27 mouse cellular contexts compared by ENCODE assay signal in genomic region chr8:86789576-86789975, GRCm38 (mm10). TPM values are rescaled to one million over a fixed set of nuclear protein-coding genes. Genes with fewer than 3 reads are reported as not detected.
DNase-seq lines count a peak whose midpoint lies in the region; ATAC-seq and TF ChIP-seq lines count a peak whose summit lies in the region.
"Had no signal": no experiment of that assay in that cellular context is flagged by ENCODE, and none has a peak within 500 bp of the region (broad histone marks: within the 10 kb centered on the region; RNA-seq: fewer than 3 reads in every experiment).

No protein-coding gene starts in this region.

- peak; percentile 61 for ATAC-seq in intestine, postnatal 0 days
- ATAC-seq: CD4-positive, CD25-positive, alpha-beta regulatory T cell, adult 4 months; forebrain, embryonic 14.5 days; forebrain, postnatal 0 days; hindbrain, postnatal 0 days; inflammation-experienced regulatory T-cells, adult 6 months had no signal

- WGBS in intestine, postnatal 0 days = 50% methylated on average over 1 of the region's 1 CpGs
- 35% methylated on average over 1 of the region's 1 CpGs for WGBS in small intestine, adult 2 months
- 71% methylated on average over 1 of the region's 1 CpGs for WGBS in heart, embryonic 10.5 days

- H3K9me3 ChIP-seq in intestine, postnatal 0 days (ENCODE audit: control insufficient read depth) = no peaks in the 10 kb centered on the region
- H3K9me3 ChIP-seq in heart, embryonic 10.5 days = no peaks in the 10 kb centered on the region
- H3K9me3 ChIP-seq: embryonic facial prominence, embryonic 12.5 days; embryonic facial prominence, embryonic 15.5 days; heart, embryonic 12.5 days; heart, embryonic 15.5 days had no signal

- no peak overlapping the region for H3K27ac ChIP-seq in intestine, postnatal 0 days (ENCODE audit: low read depth, low read length)
- peak overlapping the region; percentile 89 for H3K27ac ChIP-seq in small intestine, adult 2 months (ENCODE audit: insufficient read depth, low read depth, low read length)
- no peak overlapping the region for H3K27ac ChIP-seq in heart, embryonic 10.5 days
- H3K27ac ChIP-seq: embryonic facial prominence, embryonic 12.5 days; embryonic facial prominence, embryonic 15.5 days; heart, embryonic 15.5 days; hindbrain, embryonic 14.5 days; hindbrain, postnatal 0 days had no signal

- peaks cover 4% of the 10 kb centered on the region; the same call in 1 of the 2 replicates for H3K4me1 ChIP-seq in intestine, postnatal 0 days (replicated peaks; ENCODE audit: control insufficient read depth, insufficient read depth, low read length)
- H3K4me1 ChIP-seq in small intestine, adult 2 months (ENCODE audit: control insufficient read depth, insufficient read depth, insufficient read length, low read length) = peaks cover 31% of the 10 kb centered on the region
- peaks cover 24% of the 10 kb centered on the region for H3K4me1 ChIP-seq in heart, embryonic 10.5 days

- no peak overlapping the region for H3K4me3 ChIP-seq in intestine, postnatal 0 days (ENCODE audit: low read depth, low read length)
- H3K4me3 ChIP-seq in small intestine, adult 2 months (ENCODE audit: low read depth, low read length) = no peak overlapping the region
- H3K4me3 ChIP-seq in heart, embryonic 10.5 days = no peak overlapping the region
- H3K4me3 ChIP-seq: embryonic facial prominence, embryonic 12.5 days; embryonic facial prominence, embryonic 15.5 days; gastrocnemius, adult 2 months; heart, embryonic 12.5 days; heart, embryonic 15.5 days had no signal

- peak; percentile 27 for DNase-seq in CD4-positive helper T cell, adult 2 months (ENCODE audit: low read depth, low spot score)
- DNase-seq in layer of hippocampus, postnatal 25 days (ENCODE audit: extremely low spot score in 1 of 2, low spot score in 1 of 2) = no peak
- no peak for DNase-seq in adrenal gland, postnatal 25 days
- DNase-seq in heart, embryonic 10.5 days (ENCODE audit: low spot score) = no peak
- DNase-seq: adrenal gland, adult 2 months; adrenal gland, postnatal 14 days; B cell, adult 2 months; cerebellum, adult 18-20 months; cerebellum, adult 9-11 months; cerebellum, postnatal 25 days; forebrain, postnatal 0 days; gastrocnemius, adult 2 months; gastrocnemius, postnatal 14 days; heart, adult 11 months; heart, postnatal 10 days; heart, postnatal 4 days had no signal

- no peak for TF ChIP-seq CTCF in intestine, postnatal 0 days (IDR thresholded peaks at IDR 0.05; ENCODE audit: low read depth)
- TF ChIP-seq CTCF in small intestine, adult 2 months (IDR thresholded peaks at IDR 0.05; ENCODE audit: extremely low read depth, insufficient read length, insufficient replicate concordance, low read depth, low read length) = no peak

- no peak overlapping the region for H3K9ac ChIP-seq in intestine, postnatal 0 days (ENCODE audit: low read depth, low read length)
- H3K9ac ChIP-seq: embryonic facial prominence, embryonic 12.5 days; embryonic facial prominence, embryonic 15.5 days; forebrain, postnatal 0 days; heart, embryonic 12.5 days; heart, embryonic 15.5 days; hindbrain, embryonic 14.5 days had no signal

- no peak overlapping the region for H3K4me2 ChIP-seq in intestine, postnatal 0 days (replicated peaks; ENCODE audit: low read depth)
- H3K4me2 ChIP-seq: embryonic facial prominence, embryonic 12.5 days; embryonic facial prominence, embryonic 15.5 days; heart, embryonic 12.5 days; heart, embryonic 15.5 days; hindbrain, embryonic 14.5 days had no signal

- no peak for TF ChIP-seq POLR2A in small intestine, adult 2 months (IDR thresholded peaks at IDR 0.05; ENCODE audit: low read depth, low read length)

- H3K36me3 ChIP-seq in intestine, postnatal 0 days (ENCODE audit: control insufficient read depth, insufficient read depth) = no peaks in the 10 kb centered on the region
- no peaks in the 10 kb centered on the region for H3K36me3 ChIP-seq in small intestine, adult 2 months (ENCODE audit: control insufficient read depth, insufficient read depth, low read length)
- H3K36me3 ChIP-seq in heart, embryonic 10.5 days = no peaks in the 10 kb centered on the region
- H3K36me3 ChIP-seq: embryonic facial prominence, embryonic 12.5 days; embryonic facial prominence, embryonic 15.5 days; heart, embryonic 12.5 days; heart, embryonic 15.5 days had no signal

- H3K27me3 ChIP-seq in intestine, postnatal 0 days (replicated peaks; ENCODE audit: control insufficient read depth, insufficient read depth, low read length) = no peaks in the 10 kb centered on the region
- H3K27me3 ChIP-seq in small intestine, adult 2 months (ENCODE audit: control insufficient read depth, insufficient read depth, low read length) = no peaks in the 10 kb centered on the region
- H3K27me3 ChIP-seq in heart, embryonic 10.5 days (ENCODE audit: insufficient read depth, poor library complexity, severe bottlenecking) = no peaks in the 10 kb centered on the region
- H3K27me3 ChIP-seq: embryonic facial prominence, embryonic 12.5 days; embryonic facial prominence, embryonic 15.5 days; heart, embryonic 12.5 days; heart, embryonic 15.5 days had no signal

RNA-seq across cellular contexts. Expression of gene Siah1a, which starts 43.8 kb away (rescaled TPM):
- 26.3 and 26.5 TPM in 2 replicates for polyA plus RNA-seq in intestine, postnatal 0 days (2015; fragmentation: Nextera tagmentation; extraction: Ambion mirVana)
- polyA plus RNA-seq in small intestine, adult 2 months (2012; rRNA removed) = 6.8 and 14.7 TPM in 2 replicates
- 10 to 100 TPM; 31.5 to 35.7 TPM for total RNA-seq in layer of hippocampus, postnatal 25 days (2021)
- 19.1 and 20.3 TPM in 2 replicates for total RNA-seq in adrenal gland, postnatal 25 days (2021)
- polyA plus RNA-seq in heart, embryonic 10.5 days (2016; fragmentation: Nextera tagmentation; extraction: Ambion mirVana) = 29.6 and 39.9 TPM in 2 replicates

RNA-seq across cellular contexts. Expression of gene Gm10638, which starts 44.1 kb away (rescaled TPM):
- polyA plus RNA-seq in intestine, postnatal 0 days (2015; fragmentation: Nextera tagmentation; extraction: Ambion mirVana) = 3.5 and 4.3 TPM in 2 replicates
- polyA plus RNA-seq in small intestine, adult 2 months (2012; rRNA removed) = 2.2 and 6.3 TPM in 2 replicates
- 1 to 10 TPM; 2.8 to 3.1 TPM for total RNA-seq in layer of hippocampus, postnatal 25 days (2021)
- total RNA-seq in adrenal gland, postnatal 25 days (2021) = 2.0 and 4.3 TPM in 2 replicates
- 2.9 and 4.8 TPM in 2 replicates for polyA plus RNA-seq in heart, embryonic 10.5 days (2016; fragmentation: Nextera tagmentation; extraction: Ambion mirVana)
- total RNA-seq: hindbrain, postnatal 0 days had no signal
- polyA plus RNA-seq: CD4-positive, CD25-positive, alpha-beta regulatory T cell, adult 4 months had no signal
